In the genomic region with DNA sequence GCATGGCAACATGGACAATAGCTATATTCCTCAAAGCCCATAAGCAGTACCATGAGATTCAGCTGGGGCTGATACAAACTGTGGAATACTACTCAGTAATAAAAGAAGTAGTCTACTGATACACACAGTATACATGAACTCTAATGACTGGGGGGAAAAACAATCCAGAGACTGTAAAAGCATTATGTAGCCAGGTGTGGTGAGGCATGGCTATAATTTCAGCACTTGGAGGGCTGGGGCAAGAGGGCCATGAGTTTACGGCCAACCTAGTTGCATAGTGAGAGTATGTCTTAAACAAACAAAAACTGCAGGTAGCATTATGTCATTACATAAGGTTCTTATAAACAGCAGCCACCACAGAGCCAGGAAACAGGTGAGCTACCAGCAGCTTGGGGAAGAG, we compare ENCODE assay signal across 29 mouse cellular contexts. TPM values are rescaled to one million over a fixed set of nuclear protein-coding genes. Genes with fewer than 3 reads are reported as not detected.
"Had no signal": no experiment of that assay in that cellular context is flagged by ENCODE, and none has a peak within 500 bp of the region (broad histone marks: within the 10 kb centered on the region; RNA-seq: fewer than 3 reads in every experiment).

No protein-coding gene starts in this region.

- H3K27ac ChIP-seq: embryonic facial prominence, embryonic 10.5 days; embryonic facial prominence, embryonic 12.5 days; embryonic facial prominence, embryonic 13.5 days; embryonic facial prominence, embryonic 15.5 days; forebrain, embryonic 10.5 days; forebrain, embryonic 12.5 days; forebrain, embryonic 13.5 days; forebrain, embryonic 15.5 days; gastrocnemius, adult 2 months; heart, adult 2 months had no signal

- H3K4me2 ChIP-seq: embryonic facial prominence, embryonic 12.5 days; embryonic facial prominence, embryonic 13.5 days; embryonic facial prominence, embryonic 15.5 days; forebrain, embryonic 12.5 days; forebrain, embryonic 13.5 days; forebrain, embryonic 15.5 days had no signal

- H3K4me1 ChIP-seq: embryonic facial prominence, embryonic 10.5 days; embryonic facial prominence, embryonic 12.5 days; embryonic facial prominence, embryonic 13.5 days; embryonic facial prominence, embryonic 15.5 days; forebrain, embryonic 10.5 days; forebrain, embryonic 12.5 days; forebrain, embryonic 13.5 days; forebrain, embryonic 15.5 days had no signal

- H3K9ac ChIP-seq: embryonic facial prominence, embryonic 12.5 days; embryonic facial prominence, embryonic 13.5 days; embryonic facial prominence, embryonic 15.5 days; forebrain, embryonic 12.5 days; forebrain, embryonic 13.5 days; forebrain, embryonic 15.5 days; forebrain, postnatal 0 days had no signal

- H3K4me3 ChIP-seq: embryonic facial prominence, embryonic 10.5 days; embryonic facial prominence, embryonic 12.5 days; embryonic facial prominence, embryonic 13.5 days; embryonic facial prominence, embryonic 15.5 days; erythroblast, embryonic 14.5 days; forebrain, embryonic 10.5 days; forebrain, embryonic 12.5 days; forebrain, embryonic 13.5 days; forebrain, embryonic 15.5 days; gastrocnemius, adult 2 months; heart, adult 2 months had no signal

- ATAC-seq: forebrain, embryonic 13.5 days; forebrain, embryonic 14.5 days; forebrain, embryonic 15.5 days; forebrain, embryonic 16.5 days; forebrain, postnatal 0 days had no signal

- H3K9me3 ChIP-seq: embryonic facial prominence, embryonic 10.5 days; embryonic facial prominence, embryonic 12.5 days; embryonic facial prominence, embryonic 13.5 days; embryonic facial prominence, embryonic 15.5 days; forebrain, embryonic 10.5 days; forebrain, embryonic 12.5 days; forebrain, embryonic 13.5 days; forebrain, embryonic 15.5 days had no signal

- DNase-seq: cerebellum, adult 8-10 months; cerebellum, adult 9-10 months; cerebellum, adult 9-11 months; cerebellum, postnatal 10 days; cerebellum, postnatal 14 days; cerebellum, postnatal 25 days; cerebellum, postnatal 36 days; embryo, embryonic 11 days; forebrain, postnatal 0 days; gastrocnemius, adult 2 months; gastrocnemius, postnatal 10 days; gastrocnemius, postnatal 14 days; gastrocnemius, postnatal 25 days; gastrocnemius, postnatal 36 days; heart, adult 18-20 months; heart, adult 2 months had no signal

- H3K27me3 ChIP-seq: embryonic facial prominence, embryonic 12.5 days; embryonic facial prominence, embryonic 13.5 days; embryonic facial prominence, embryonic 15.5 days; forebrain, embryonic 12.5 days; forebrain, embryonic 13.5 days; forebrain, embryonic 15.5 days had no signal

- H3K36me3 ChIP-seq: embryonic facial prominence, embryonic 10.5 days; embryonic facial prominence, embryonic 12.5 days; embryonic facial prominence, embryonic 13.5 days; embryonic facial prominence, embryonic 15.5 days; forebrain, embryonic 10.5 days; forebrain, embryonic 12.5 days; forebrain, embryonic 15.5 days had no signal

RNA-seq across cellular contexts. Expression of a gene that starts 10.2 kb away (rescaled TPM):
- polyA plus RNA-seq: embryonic facial prominence, embryonic 10.5 days; embryonic facial prominence, embryonic 11.5 days; embryonic facial prominence, embryonic 12.5 days; embryonic facial prominence, embryonic 13.5 days; erythroblast, embryonic 14.5 days; forebrain, embryonic 10.5 days; forebrain, embryonic 11.5 days; forebrain, postnatal 0 days had no signal
